Mouse (Mus musculus) MEL (cell line): Measurements from ENCODE around the gene Map1b.

Experiments used
- CTCF ChIP-seq, 3 experiments: IDR thresholded peaks in 2 of 3; conservative IDR thresholded peaks in 1 of 3; 2 replicates each; pipeline ENCODE4 v1.5.1; 2011 to 2012; ENCODE audit warnings: low read length in 3 of 3, low read depth in 2 of 3, mild to moderate bottlenecking in 2 of 3, improper control_type of control experiment in 1 of 3, inconsistent platforms in 1 of 3, mixed read lengths in 1 of 3, moderate library complexity in 1 of 3; ENCODE audit not compliant: control insufficient read depth in 1 of 3, insufficient read depth in 1 of 3, poor library complexity in 1 of 3, severe bottlenecking in 1 of 3
- E2F4 ChIP-seq: IDR thresholded peaks from 2 replicates; pipeline ENCODE4 v1.6.1; 2011; ENCODE audit warnings: low read depth, low read length, improper control_type of control experiment, borderline replicate concordance
- NRF1 ChIP-seq: IDR thresholded peaks from 2 replicates; pipeline ENCODE4 v1.6.1; 2014; ENCODE audit warnings: low read depth, mild to moderate bottlenecking, inconsistent platforms, low read length, improper control_type of control experiment, moderate library complexity; ENCODE audit not compliant: poor library complexity, insufficient read depth, severe bottlenecking
- POLR2A ChIP-seq, 2 experiments: IDR thresholded peaks; 2 replicates each; pipeline ENCODE4 v1.6.1; 2011 to 2012; ENCODE audit warnings: low read length in 2 of 2, mild to moderate bottlenecking in 2 of 2, control low read depth in 1 of 2, improper control_type of control experiment in 1 of 2, low read depth in 1 of 2, moderate library complexity in 1 of 2; ENCODE audit not compliant: control insufficient read depth in 1 of 2, insufficient read depth in 1 of 2, poor library complexity in 1 of 2
- POLR2AphosphoS2 ChIP-seq: IDR thresholded peaks from 2 replicates; pipeline ENCODE4 v1.6.1; 2011; ENCODE audit warnings: low read length, improper control_type of control experiment
- UBTF ChIP-seq: IDR thresholded peaks from 2 replicates; pipeline ENCODE4 v1.6.1; 2012; ENCODE audit warnings: low read depth, mild to moderate bottlenecking, inconsistent platforms, low read length, improper control_type of control experiment, moderate library complexity, borderline replicate concordance; ENCODE audit not compliant: insufficient read depth
- ZMIZ1 ChIP-seq: IDR thresholded peaks from 2 replicates; pipeline ENCODE4 v1.6.1; 2012; ENCODE audit warnings: low read depth, mild to moderate bottlenecking, inconsistent platforms, low read length, improper control_type of control experiment, moderate library complexity

GRCm38 (mm10) chr13:99412477-99413080 is 103.8 kb downstream of the Map1b start:
- TF ChIP-seq POLR2A (IDR thresholded peaks at IDR 0.05; ENCODE audit: control insufficient read depth in 1 of 2, insufficient read depth in 1 of 2, low read depth in 1 of 2, low read length in 2 of 2, poor library complexity in 1 of 2), result no peak
- no peak for TF ChIP-seq UBTF
- TF ChIP-seq CTCF (IDR thresholded peaks at IDR 0.05 in 2 of 3, conservative IDR thresholded peaks at IDR 0.05 in 1 of 3; ENCODE audit: control insufficient read depth in 1 of 3, insufficient read depth in 1 of 3, low read depth in 2 of 3, low read length in 3 of 3, poor library complexity in 1 of 3, severe bottlenecking in 1 of 3), result no peak
- no peak for TF ChIP-seq ZMIZ1
- no peak for TF ChIP-seq NRF1
- TF ChIP-seq E2F4, result no peak
- no peak for TF ChIP-seq POLR2AphosphoS2
